Mouse (Mus musculus): ENCODE data around the gene Acads.
"Not testable (repeated sequence)": the region's sequence is repeated elsewhere in the genome, so short reads cannot be mapped to it uniquely, and the experiment has no call there.

Acads gene

GRCm38 (mm10) chr5:115118961-115119570 is at the start of gene Acads:
Gene Acads, minus strand, starts transcription at chr5:115119346.
- DNase-seq (ENCODE audit: low read depth, low spot score) = peak; percentile 65

DNA sequence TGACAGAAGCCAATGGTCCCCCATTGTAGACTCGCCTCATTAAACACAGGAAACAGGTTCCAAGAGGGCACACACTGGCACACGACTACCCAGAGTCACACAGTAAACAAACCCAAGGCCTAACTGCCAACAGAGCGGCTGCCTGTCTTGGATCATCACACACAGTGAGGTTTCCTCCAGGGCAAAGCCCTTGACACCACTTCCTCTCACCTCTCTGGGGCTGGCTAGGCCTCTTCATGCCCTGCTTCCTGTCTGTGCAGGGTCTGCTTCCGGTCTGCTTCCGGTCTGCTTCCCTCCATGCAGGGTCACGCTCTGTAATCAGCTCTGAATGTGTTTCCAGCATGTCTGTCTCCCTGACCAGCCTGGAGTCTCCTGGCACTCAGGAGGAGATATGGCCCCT is 48.2 kb upstream of the Acads start:
- DNase-seq (ENCODE audit: low read depth, low spot score) = no peak

GRCm38 (mm10) chr5:115166815-115167194 is 47.7 kb upstream of the Acads start:
- no peak for DNase-seq (ENCODE audit: low read depth, low spot score)

DNA sequence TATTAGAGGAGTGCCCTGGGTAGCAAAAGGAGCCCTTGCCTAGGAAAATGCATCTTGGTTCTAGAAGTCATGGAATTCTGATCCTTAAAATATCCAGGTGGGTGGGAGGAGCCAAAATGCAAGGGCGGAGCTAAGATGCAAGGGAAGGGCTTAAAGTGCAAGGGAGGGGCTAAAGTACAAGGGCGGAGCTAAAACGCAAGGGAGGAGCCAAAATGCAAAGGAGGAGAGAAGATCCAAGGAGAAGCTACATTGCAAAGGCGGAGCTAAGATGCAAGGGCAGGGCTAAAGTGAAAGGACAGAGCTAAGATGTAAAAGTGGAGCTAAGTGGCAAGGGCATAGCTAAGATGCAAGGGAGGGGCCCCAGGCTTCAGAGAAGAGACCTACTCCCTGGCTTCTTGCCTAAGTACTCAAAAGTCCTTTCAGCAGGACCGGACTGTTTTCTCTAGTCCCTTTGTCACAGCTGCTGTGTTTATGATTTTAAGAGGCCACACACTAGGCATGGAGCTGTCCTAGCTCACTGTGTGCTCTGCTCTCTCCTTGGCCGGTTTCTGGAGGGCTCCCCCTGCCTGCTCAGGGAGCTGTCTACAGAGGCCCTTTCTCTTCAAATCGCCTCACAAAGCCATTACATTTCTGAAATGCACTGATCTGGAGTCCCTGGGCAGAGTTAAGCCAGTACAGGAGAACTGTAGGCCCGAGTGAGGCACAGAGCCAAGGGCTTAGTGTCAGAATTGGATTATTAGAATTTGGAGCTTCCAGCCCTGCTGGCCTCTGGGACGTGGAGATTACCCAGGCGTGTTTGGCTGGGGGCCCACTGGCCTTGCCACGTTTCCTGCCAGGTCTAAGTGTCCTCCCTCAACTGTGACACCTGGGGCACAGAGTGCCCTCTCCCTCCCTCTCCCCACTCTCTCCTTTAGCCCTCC is 47.0 kb upstream of the Acads start:
- DNase-seq (ENCODE audit: low read depth, low spot score) = no peak

DNA sequence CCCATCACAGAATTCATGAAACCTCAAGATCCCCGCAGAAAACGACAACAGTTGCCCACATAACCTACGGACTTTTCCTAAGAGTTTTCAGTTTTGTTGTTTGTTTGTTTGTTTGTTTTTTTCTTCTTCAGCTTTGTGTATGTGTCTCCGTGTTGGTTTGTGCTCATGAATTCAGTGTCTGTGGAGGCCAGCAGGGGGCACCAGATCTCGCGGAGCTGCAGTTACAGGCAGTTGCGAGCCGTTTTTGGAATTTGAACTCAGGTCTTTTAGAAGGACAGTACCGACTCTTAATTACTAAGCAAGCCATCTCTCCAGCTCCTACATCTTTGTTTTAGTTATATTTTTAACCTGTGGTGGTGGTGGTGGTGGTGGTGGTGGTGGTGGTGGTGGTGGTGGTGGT is 46.2 kb upstream of the Acads start:
- DNase-seq (ENCODE audit: low read depth, low spot score) = no peak

DNA sequence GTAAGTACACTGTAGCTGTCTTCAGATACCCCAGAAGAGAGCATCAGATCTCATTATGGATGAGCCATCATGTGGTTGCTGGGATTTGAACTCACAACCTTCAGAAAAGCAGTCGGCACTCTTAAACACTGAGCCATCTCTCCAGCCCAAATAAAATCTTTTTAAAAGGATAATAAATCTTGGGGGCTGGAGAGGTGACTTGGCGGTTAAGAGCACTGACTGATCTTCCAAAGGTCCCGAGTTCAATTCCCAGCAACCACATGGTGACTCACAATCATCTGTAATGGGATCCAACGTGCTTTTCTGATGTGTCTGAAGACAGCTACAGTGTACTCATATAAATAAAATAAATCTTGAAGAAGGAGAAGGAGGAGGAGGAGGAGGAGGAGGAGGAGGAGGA is 45.3 kb upstream of the Acads start:
- DNase-seq (ENCODE audit: low read depth, low spot score) = not testable (repeated sequence)

DNA sequence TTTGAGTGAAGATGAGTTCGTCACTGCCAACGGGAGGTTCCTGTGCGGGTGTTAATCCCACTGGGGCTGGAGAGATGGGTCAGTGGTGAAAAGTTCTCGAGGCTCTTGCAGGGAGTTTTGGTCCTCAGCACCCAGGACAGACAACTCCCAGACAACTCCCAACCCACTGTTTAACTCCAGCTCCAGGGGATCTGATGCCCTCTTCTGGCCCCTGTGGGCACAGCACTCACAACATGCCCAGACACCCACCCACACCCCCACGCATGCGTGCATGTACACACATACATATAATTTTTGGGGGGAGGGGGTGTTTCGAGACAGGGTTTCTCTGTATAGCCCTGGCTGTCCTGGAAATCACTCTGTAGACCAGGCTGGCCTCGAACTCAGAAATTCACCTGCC is 44.4 kb upstream of the Acads start:
- DNase-seq (ENCODE audit: low read depth, low spot score) = peak; percentile 39

- not testable (repeated sequence) for DNase-seq (ENCODE audit: low read depth, low spot score)
Measured at GRCm38 (mm10) chr5:115161940-115162279, 42.8 kb upstream of the Acads start.

DNA sequence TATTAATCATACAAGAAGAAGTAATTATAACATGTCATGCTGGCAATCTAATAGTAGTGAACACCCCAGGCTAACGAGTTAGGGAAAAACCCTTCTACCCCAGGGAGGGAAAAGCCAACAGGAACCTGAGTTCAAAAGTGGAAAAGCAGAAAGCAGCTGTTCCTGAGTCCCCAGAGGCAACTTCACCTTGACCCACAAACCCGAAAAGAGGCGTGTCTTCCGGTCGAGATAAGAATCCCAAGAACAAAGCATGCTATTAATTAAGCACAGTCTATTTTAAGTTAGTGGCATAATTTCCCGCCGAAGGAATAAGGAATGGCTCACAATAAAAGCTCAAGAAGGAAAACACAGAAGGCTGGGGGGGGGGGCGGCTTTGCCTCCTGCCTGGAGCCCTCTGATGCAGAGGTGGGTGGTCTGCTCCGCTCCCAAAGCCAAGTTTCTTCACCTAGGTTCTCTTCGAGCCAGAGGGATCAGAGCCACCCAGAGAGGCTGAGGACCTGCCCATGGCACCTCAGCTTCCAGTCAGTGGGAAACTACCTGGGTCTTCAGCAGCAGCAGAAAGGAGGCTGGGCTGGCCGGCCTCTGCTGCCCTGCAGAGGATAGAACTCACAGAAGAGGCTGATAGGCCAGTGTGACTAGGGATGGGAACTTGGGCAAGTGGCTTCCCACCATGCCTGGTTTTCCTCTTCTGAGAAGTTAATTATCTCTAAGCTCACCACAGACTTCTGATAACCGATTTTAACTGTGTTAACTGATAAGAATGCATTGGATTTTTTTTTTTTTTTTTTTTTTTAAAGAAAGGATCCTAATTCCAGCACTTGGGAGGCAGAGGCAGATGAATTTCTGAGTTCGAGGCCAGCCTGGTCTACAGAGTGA is 42.2 kb upstream of the Acads start:
- no peak for DNase-seq (ENCODE audit: low read depth, low spot score)

GRCm38 (mm10) chr5:115160655-115161054 is 41.5 kb upstream of the Acads start:
- no peak for DNase-seq (ENCODE audit: low read depth, low spot score)

GRCm38 (mm10) chr5:115159165-115159564 is 40.0 kb upstream of the Acads start:
- DNase-seq (ENCODE audit: low read depth, low spot score) = no peak

DNA sequence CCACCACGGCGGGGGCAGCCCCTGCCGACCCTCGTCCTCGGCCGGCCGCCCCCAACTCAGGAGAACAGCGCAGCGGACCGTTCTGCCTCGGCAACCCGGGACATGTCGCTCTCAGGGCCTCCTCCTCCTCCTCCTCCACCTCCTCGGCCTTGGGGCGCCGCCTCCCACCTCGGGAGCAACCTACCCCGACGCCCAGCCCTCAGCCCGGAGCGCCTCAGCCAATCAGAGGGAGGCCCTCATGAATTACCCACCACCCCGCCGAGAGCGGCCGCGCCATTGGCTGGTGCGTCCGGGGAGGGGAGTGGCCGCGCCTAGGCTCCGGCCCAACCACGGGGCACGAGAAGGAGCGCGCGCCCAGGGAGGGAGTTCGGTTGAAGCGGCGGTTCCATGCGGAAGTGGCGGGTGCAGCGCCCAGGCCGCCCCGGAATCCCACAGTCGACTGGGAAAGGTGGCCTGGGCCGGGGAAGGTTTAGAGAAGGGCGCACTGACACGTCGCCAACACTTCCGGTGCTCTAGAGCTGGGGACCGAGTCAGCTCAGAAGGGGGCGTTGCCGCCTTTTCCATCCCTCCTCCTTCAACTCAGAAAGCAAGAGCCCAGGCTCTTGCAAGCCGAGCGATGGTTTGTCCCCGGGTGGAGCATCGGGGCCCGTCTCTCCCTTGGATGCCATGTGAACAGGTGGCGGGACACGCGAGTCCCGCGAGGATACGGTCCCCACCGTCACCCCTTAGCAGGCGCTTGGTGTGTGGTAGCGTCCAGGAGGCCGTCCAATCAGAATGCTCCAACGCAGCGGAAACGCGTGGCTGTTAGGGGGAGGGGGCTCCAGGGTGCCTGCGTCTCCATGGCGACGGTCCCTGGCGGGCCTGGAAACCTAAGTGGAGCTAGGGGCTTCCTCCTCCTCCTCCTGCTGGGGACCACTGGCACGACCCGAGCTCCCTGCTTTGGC is 39.2 kb upstream of the Acads start, which contains the start of gene Mlec:
Gene Mlec (minus strand): TSS at position 140 of the 944 bp plus-strand sequence.
- DNase-seq (ENCODE audit: low read depth, low spot score) = peak; percentile 98

DNA sequence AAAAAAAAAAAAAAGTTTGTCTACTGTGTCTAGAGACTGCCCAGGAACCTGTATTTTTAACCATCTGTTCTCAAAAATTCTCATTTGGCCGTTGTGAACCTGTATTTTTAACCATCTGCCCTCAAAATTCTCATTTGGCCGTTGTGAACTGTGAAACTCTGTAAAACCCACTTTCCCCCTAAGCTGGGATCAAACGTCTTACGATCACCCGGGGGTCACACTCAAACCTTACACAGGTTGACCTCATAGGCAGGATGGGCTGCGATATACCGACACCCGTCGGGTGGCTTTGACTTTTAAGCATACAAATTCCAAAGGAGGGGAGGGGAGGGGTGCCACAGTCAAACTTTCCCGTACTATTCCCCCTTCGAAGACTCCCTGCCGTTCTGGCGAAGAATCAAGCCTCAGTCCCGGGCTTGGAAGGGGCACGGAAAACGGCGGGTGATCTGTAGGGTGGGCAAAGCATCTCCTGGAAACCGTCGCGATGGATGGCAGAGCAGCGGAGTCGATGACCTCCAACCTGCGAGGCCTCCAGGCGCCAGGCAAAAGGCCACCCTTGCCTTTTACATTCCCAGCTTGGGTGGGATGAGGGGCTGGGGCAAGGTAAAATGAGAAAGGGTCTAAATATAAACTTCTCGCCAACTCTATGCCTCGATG is 37.9 kb upstream of the Acads start:
- no peak for DNase-seq (ENCODE audit: low read depth, low spot score)

- no peak for DNase-seq (ENCODE audit: low read depth, low spot score)
Measured at GRCm38 (mm10) chr5:115156401-115156800, 37.3 kb upstream of the Acads start.

DNA sequence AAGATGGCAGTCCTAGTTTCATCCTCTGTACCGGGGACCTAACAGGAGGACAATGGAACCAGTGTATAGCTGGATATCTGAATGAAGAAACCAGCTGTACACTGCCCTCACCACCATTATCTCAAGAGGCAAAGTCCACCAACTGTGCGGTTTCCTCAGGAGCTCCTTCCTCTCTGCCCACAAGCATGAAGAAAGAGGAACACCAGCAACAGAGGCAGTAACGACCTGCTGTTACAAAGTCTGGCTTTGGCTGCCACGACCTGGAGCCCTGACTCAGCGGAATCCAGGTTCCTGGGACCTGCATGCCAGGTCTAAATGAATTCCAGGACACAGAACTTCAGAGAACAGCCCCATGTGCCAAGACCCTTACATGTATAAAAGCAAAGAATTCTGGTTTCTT is 36.7 kb upstream of the Acads start:
- peak; percentile 35 for DNase-seq (ENCODE audit: low read depth, low spot score)

- peak; percentile 50 for DNase-seq (ENCODE audit: low read depth, low spot score)
Measured at GRCm38 (mm10) chr5:115155156-115155631, 36.0 kb upstream of the Acads start.

DNA sequence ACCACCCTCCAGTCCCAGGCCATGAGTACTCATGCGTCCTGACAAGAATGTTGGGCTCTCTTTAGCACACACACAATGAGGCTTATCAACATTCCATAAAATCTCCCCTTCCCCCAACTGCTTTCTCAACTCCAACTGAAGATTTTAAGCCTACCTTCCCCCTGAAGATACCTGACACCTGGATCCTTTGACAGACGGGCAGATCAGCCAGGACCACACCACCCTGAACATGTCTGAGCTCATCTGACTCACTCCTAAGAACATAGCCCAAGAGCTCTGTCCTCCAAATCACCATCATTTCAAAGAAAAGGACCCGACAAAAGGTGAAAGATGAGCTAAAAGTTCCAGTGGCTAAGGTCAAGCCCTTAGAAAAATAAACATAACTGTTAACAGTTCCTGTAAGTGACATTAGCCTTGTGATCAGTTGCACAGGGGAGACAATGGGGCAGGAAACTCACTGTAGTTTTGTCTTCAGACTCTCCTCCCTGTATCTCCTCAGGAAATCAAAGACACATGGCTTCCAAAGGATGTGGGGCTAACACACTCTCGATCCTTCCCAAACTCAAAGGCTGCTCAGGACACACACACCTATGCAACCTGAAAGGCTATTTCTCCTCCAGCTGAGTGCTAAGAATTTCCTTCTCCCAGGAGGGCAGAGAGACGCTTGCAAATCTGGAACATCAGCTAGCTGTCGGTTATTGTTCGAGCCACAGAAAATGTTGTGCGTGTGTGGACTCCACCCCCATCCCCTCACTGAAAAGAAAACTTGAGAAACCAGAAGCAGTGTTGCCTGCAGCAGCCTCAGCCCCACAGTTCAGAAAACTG is 33.2 kb upstream of the Acads start:
- DNase-seq (ENCODE audit: low read depth, low spot score) = no peak

DNA sequence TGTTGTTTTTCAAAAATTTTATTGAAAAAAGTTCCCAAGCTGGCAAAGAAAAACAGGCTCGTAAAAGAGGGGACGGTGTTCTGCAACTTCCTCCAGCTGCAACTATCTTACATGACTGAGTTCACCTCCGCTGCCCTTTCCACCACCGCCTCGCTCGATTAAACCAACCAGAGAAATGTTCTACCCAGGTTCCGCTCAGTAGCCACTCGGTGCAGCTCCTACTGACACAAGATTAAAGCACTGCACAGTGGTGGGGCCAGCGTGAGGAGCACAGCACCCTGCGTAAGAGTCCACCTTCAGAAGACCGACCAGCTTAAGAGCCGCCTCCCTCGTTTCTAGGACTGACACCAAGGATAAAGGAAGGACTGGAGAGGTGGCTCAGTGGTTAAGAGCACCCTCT is 32.3 kb upstream of the Acads start:
- DNase-seq (ENCODE audit: low read depth, low spot score) = no peak

- DNase-seq (ENCODE audit: low read depth, low spot score) = no peak
Measured at GRCm38 (mm10) chr5:115150991-115151390, 31.8 kb upstream of the Acads start.

All from skeletal muscle tissue, adult 2 months (tissue).